Mouse (Mus musculus) kidney, postnatal 0 days (tissue): ENCODE measurements around the gene Trim28. TPM values are rescaled to one million over a fixed set of nuclear protein-coding genes. Genes with fewer than 3 reads are reported as not detected.

Experiments used
- ATAC-seq: fragments of 200-750 bp; cut with Nextera tagmentation; replicated peaks from 2 replicates; pipeline ENCODE4 v1.8.0; 2017; ENCODE audit warnings: low read depth, moderate number of reproducible peaks, moderate TSS enrichment, moderate library complexity; ENCODE audit not compliant: low FRiP score
- DNase-seq: peaks from one replicate; pipeline ENCODE4 v3.0.0-alpha.2; 2016; ENCODE audit warnings: low spot score
- H3K27ac ChIP-seq: fragments of 300-500 bp; sonication (generic); 2 replicates; pipeline ENCODE4 v1.5.1; 2014; ENCODE audit warnings: mild to moderate bottlenecking
- H3K27me3 ChIP-seq: fragments of 300-500 bp; sonication (generic); 2 replicates; pipeline ENCODE4 v1.6.1; 2014; ENCODE audit warnings: low read length, mixed read lengths; ENCODE audit not compliant: insufficient read depth
- H3K36me3 ChIP-seq: fragments of 300-500 bp; sonication (generic); 2 replicates; pipeline ENCODE4 v1.6.1; 2014; ENCODE audit warnings: low read length, mixed read lengths; ENCODE audit not compliant: insufficient read depth
- H3K4me1 ChIP-seq: fragments of 300-500 bp; sonication (generic); replicated peaks from 2 replicates; pipeline ENCODE4 v1.6.1; 2014; ENCODE audit warnings: antibody characterized with exemption, low read length, mixed read lengths; ENCODE audit not compliant: insufficient read depth
- H3K4me2 ChIP-seq: fragments of 300-500 bp; sonication (generic); 2 replicates; pipeline ENCODE4 v1.6.1; 2014; ENCODE audit warnings: mild to moderate bottlenecking, low read length, moderate library complexity, mixed read lengths
- H3K4me3 ChIP-seq: fragments of 300-500 bp; sonication (generic); replicated peaks from 2 replicates; pipeline ENCODE4 v1.5.1; 2014; ENCODE audit warnings: low read depth, low read length
- H3K9ac ChIP-seq: fragments of 300-500 bp; sonication (generic); 2 replicates; pipeline ENCODE4 v1.6.1; 2014; ENCODE audit warnings: low read depth, low read length
- H3K9me3 ChIP-seq: fragments of 300-500 bp; sonication (generic); replicated peaks from 2 replicates; pipeline ENCODE4 v1.6.1; 2016; ENCODE audit warnings: low read length, inconsistent platforms, mixed read lengths
- CTCF ChIP-seq: IDR thresholded peaks from 2 replicates; pipeline ENCODE4 v1.5.1; 2016; ENCODE audit warnings: antibody characterized with exemption, low read depth, mild to moderate bottlenecking, moderate library complexity
- WGBS: fragments of 180-500 bp; shearing (Covaris S2); extraction: QIAGEN DNeasy Blood & Tissue Kit; methylation state at CpG from one replicate; pipeline ENCODE4 v1.1.7; 2014; 5-methylcytosine and 5-hydroxymethylcytosine counted together
- polyA plus RNA-seq: library from polyadenylated mRNA; unstranded; fragments of >200 nt; fragmentation: Nextera tagmentation; extraction: Ambion mirVana; gene quantifications from 2 replicates; pipeline ENCODE4 v1.2.1, GENCODE M21; 2015

Trim28 gene
- polyA plus RNA-seq, 1 experiment from 2014 or later: 195 TPM

- Histone ChIP-seq H3K4me1 (peaks cover 17% of the 10 kb centered on the region), H3K36me3 (peaks cover 5% of the 10 kb centered on the region; the same call in 1 of the 2 replicates), H3K9me3 (no peaks in the 10 kb centered on the region), H3K27ac (peak within 1 kb of the TSS; percentile 87), H3K4me2 (peak within 1 kb of the TSS; percentile 99), H3K9ac (peak within 1 kb of the TSS; percentile 88), H3K4me3 (peak within 1 kb of the TSS; percentile 92), H3K27me3 (no peaks in the 10 kb centered on the region)
- no peak for TF ChIP-seq CTCF
- DNase-seq: peak; percentile 90
- peak; percentile 90 for ATAC-seq
- WGBS: under 1% methylated on average over 23 of the region's 23 CpGs
These were observed 33.2 kb upstream of the Trim28 start, which contains the start of gene Zfp324 for GRCm38 (mm10) chr7:12965678-12966091. Gene Zfp324 (plus strand): TSS chr7:12965838.

DNA sequence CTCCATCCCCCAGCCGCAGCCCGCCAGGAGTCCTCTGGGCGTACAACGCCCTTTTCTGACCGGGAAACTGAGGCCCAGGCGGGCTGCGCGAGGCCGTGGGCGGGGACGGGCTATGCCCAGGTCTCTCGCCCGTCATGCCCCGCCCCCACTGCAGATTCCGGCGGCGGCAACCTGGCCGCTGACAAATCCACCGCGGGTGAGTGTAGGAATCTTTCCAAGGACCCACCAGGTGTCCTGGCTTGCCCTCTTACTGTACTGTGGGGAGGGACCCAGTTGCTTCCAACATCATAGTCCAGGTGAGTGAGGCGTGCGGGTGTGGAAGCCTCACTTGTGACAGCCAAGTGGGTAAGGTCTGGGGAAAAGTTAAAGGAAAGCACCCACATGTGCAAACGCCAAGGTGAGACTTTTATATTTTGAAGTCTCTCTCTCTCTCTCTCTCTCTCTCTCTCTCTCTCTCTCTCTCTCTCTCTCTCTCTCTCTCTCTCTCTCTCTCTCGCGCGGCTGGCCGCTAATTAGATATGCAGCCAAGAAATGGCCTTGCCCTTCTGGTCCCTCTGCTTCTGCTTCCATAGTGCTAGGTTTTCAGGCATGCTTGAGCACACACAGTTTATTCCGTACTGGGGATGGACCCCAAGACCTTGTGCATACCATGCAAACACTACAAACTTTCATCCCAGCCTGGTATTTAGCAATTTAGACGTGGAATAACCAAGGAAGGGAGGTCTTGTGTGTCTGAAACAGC is 32.6 kb upstream of the Trim28 start:
- Histone ChIP-seq H3K27ac (peak overlapping the region; percentile 87), H3K4me1 (peaks cover 13% of the 10 kb centered on the region), H3K27me3 (no peaks in the 10 kb centered on the region), H3K9ac (peak overlapping the region; percentile 88), H3K4me3 (peak overlapping the region; percentile 92), H3K9me3 (no peaks in the 10 kb centered on the region), H3K4me2 (peak overlapping the region; percentile 99), H3K36me3 (peaks cover 11% of the 10 kb centered on the region)
- peak; percentile 59 for ATAC-seq
- WGBS: under 1% methylated on average over 29 of the region's 29 CpGs
- DNase-seq: peak; percentile 29
- TF ChIP-seq CTCF: no peak

GRCm38 (mm10) chr7:12970906-12971305 is 28.0 kb upstream of the Trim28 start:
- no peak for ATAC-seq
- Histone ChIP-seq H3K4me3 (no peak overlapping the region), H3K27me3 (no peaks in the 10 kb centered on the region), H3K9me3 (no peaks in the 10 kb centered on the region), H3K4me2 (no peak overlapping the region), H3K36me3 (peaks cover 24% of the 10 kb centered on the region), H3K4me1 (0 out of 2 replicates have a peak, but pooled peaks cover 5% of the 10 kb centered on the region), H3K27ac (no peak overlapping the region), H3K9ac (no peak overlapping the region)
- no peak for DNase-seq
- WGBS: 97% methylated on average over 25 of the region's 25 CpGs
- TF ChIP-seq CTCF: no peak

GRCm38 (mm10) chr7:12977682-12978389 is 21.1 kb upstream of the Trim28 start, which contains the start of gene Zfp446:
Gene Zfp446 (plus strand): TSS chr7:12977848.
- Histone ChIP-seq H3K27me3 (no peaks in the 10 kb centered on the region), H3K27ac (peak within 1 kb of the TSS; percentile 89), H3K4me1 (peaks cover 5% of the 10 kb centered on the region; the same call in 1 of the 2 replicates), H3K9ac (peak within 1 kb of the TSS; percentile 65), H3K4me2 (peak within 1 kb of the TSS; percentile 60), H3K4me3 (peak within 1 kb of the TSS; percentile 64), H3K36me3 (peaks cover 6% of the 10 kb centered on the region; the same call in 1 of the 2 replicates), H3K9me3 (no peaks in the 10 kb centered on the region)
- under 1% methylated on average over 49 of the region's 49 CpGs for WGBS
- TF ChIP-seq CTCF: no peak
- DNase-seq (peak; percentile 99), ATAC-seq (peak; percentile 99)

DNA sequence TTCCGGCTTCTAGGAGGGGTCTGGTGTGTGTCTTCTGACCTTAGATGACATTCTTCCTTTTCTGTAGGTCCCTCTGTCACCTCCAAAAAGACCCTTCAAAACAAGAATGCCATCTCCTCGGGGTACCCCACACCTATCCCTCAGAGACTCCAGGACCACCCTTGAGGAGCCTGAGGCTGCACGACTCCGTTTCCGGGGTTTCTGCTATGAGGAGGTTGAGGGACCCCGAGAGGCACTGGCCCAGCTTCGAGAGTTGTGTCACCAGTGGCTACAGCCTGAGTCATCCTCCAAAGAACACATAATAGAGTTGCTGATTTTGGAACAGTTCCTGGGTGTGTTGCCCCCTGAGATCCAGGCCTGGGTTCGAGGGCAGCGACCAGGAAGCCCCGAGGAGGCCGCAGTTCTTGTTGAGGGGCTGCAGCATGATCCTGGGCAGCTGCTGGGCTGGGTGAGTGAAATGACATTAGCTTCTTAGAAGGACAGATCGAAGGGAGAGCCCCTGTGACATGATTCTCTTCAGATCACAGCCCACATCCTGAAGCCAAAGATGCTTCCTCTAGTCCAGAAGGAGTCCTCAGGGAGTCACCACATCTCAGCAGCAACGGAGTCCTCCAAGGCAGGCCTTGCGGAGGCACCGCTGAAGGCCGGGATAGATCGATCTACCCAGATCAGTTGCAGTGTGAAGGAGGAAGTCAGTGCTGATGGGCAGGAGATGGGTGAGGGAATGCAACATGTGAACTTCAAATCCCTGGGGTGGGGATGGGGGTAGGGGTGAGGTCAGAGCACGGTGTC is 19.8 kb upstream of the Trim28 start:
- Histone ChIP-seq H3K4me1 (peaks cover 5% of the 10 kb centered on the region; the same call in 1 of the 2 replicates), H3K27me3 (no peaks in the 10 kb centered on the region), H3K36me3 (no peaks in the 10 kb centered on the region), H3K9me3 (no peaks in the 10 kb centered on the region), H3K4me2 (peak overlapping the region; percentile 60), H3K4me3 (peak overlapping the region; percentile 64; the same call in 1 of the 2 replicates), H3K27ac (peak overlapping the region; percentile 89; the same call in 1 of the 2 replicates), H3K9ac (peak overlapping the region; percentile 65; the same call in 1 of the 2 replicates)
- no peak for TF ChIP-seq CTCF
- 74% methylated on average over 18 of the region's 18 CpGs for WGBS
- ATAC-seq: no peak
- DNase-seq: peak; percentile 1
